Mouse (Mus musculus) heart, postnatal 0 days (tissue): ENCODE measurements around the gene Rad17. TPM values are rescaled to one million over a fixed set of nuclear protein-coding genes. Genes with fewer than 3 reads are reported as not detected.

Experiments used
- ATAC-seq: fragments of 200-750 bp; cut with Nextera tagmentation; 2 replicates; pipeline ENCODE4 v1.8.0; 2017; ENCODE audit warnings: low read depth, moderate number of reproducible peaks, moderate library complexity; ENCODE audit not compliant: insufficient read depth
- DNase-seq: peaks from one replicate; pipeline ENCODE4 v3.0.0-alpha.2; 2016; ENCODE audit warnings: low spot score
- H3K27ac ChIP-seq: fragments of 300-500 bp; sonication (generic); 2 replicates; pipeline ENCODE4 v1.5.1; 2014; ENCODE audit warnings: low read depth, mild to moderate bottlenecking
- H3K27me3 ChIP-seq: fragments of 300-500 bp; sonication (generic); 2 replicates; pipeline ENCODE4 v1.6.1; 2014; ENCODE audit warnings: low read length, mixed read lengths; ENCODE audit not compliant: control insufficient read depth, insufficient read depth
- H3K36me3 ChIP-seq: fragments of 300-500 bp; sonication (generic); replicated peaks from 2 replicates; pipeline ENCODE4 v1.6.1; 2014; ENCODE audit warnings: low read length, mixed read lengths; ENCODE audit not compliant: control insufficient read depth, insufficient read depth
- H3K4me1 ChIP-seq: fragments of 300-500 bp; sonication (generic); 2 replicates; pipeline ENCODE4 v1.6.1; 2014; ENCODE audit warnings: antibody characterized with exemption; ENCODE audit not compliant: control insufficient read depth, insufficient read depth
- H3K4me2 ChIP-seq: fragments of 300-500 bp; sonication (generic); 2 replicates; pipeline ENCODE4 v1.6.1; 2014; ENCODE audit warnings: low read depth, mild to moderate bottlenecking, low read length, moderate library complexity
- H3K4me3 ChIP-seq: fragments of 300-500 bp; sonication (generic); 2 replicates; pipeline ENCODE4 v1.5.1; 2014; ENCODE audit warnings: low read depth, low read length
- H3K9ac ChIP-seq: fragments of 300-500 bp; sonication (generic); replicated peaks from 2 replicates; pipeline ENCODE4 v1.6.1; 2014; ENCODE audit warnings: low read depth, low read length, mixed read lengths
- H3K9me3 ChIP-seq: fragments of 300-500 bp; sonication (generic); replicated peaks from 2 replicates; pipeline ENCODE4 v1.6.1; 2016; ENCODE audit warnings: low read length; ENCODE audit not compliant: control insufficient read depth
- CTCF ChIP-seq: IDR thresholded peaks from 2 replicates; pipeline ENCODE4 v1.5.1; 2016; ENCODE audit warnings: antibody characterized with exemption, control low read depth, low read depth
- EP300 ChIP-seq: IDR thresholded peaks from 2 replicates; pipeline ENCODE4 v1.6.1; 2016; ENCODE audit warnings: antibody characterized with exemption, low read depth
- WGBS: fragments of 180-500 bp; shearing (Covaris S2); extraction: QIAGEN DNeasy Blood & Tissue Kit; methylation state at CpG from one replicate; pipeline ENCODE4 v1.1.7; 2014; 5-methylcytosine and 5-hydroxymethylcytosine counted together
- polyA plus RNA-seq: library from polyadenylated mRNA; unstranded; fragments of >200 nt; fragmentation: Nextera tagmentation; extraction: Ambion mirVana; gene quantifications from 2 replicates; pipeline ENCODE4 v1.2.1, GENCODE M21; 2015
- total RNA-seq: library from RNA; depleted of rRNA; stranded (reverse); fragments of >200 nt; gene quantifications from 2 replicates; pipeline ENCODE4 v1.2.3, GENCODE M21; 2014; ENCODE audit warnings: low replicate concordance

Rad17 gene
- total and polyA plus RNA-seq, 2 experiments from 2014 or later = 19.9 to 22.3 TPM

DNA sequence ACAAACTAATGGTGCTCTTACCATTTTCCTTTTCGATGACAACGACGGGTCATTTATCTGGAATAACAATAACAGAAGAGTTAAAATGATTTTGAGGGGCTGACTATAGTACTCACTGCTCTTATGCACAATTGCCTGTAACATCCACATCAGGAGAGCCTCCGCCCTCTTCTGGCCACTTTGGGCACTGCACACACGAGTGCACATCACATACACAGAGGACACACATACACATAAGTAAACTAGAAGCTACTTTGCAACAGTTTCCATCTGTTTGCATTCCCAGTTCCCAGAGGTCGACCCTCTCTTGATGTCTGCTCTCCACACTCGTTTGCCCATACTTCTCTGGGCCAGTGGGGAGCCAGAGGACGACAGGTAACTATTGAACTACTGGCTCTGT, 43.1 kb downstream of the Rad17 start:
- no peak overlapping the region for H3K4me3 ChIP-seq
- H3K27ac ChIP-seq = no peak overlapping the region
- H3K27me3 ChIP-seq = no peaks in the 10 kb centered on the region
- H3K4me2 ChIP-seq = no peak overlapping the region
- no peaks in the 10 kb centered on the region for H3K36me3 ChIP-seq
- no peak for ATAC-seq
- no peaks in the 10 kb centered on the region for H3K4me1 ChIP-seq
- WGBS = 90% methylated on average over 8 of the region's 8 CpGs
- no peaks in the 10 kb centered on the region for H3K9me3 ChIP-seq
- TF ChIP-seq CTCF = no peak; the same call in 1 of the 2 replicates
- TF ChIP-seq EP300 = no peak
- no peak for DNase-seq
- no peak overlapping the region for H3K9ac ChIP-seq

DNA sequence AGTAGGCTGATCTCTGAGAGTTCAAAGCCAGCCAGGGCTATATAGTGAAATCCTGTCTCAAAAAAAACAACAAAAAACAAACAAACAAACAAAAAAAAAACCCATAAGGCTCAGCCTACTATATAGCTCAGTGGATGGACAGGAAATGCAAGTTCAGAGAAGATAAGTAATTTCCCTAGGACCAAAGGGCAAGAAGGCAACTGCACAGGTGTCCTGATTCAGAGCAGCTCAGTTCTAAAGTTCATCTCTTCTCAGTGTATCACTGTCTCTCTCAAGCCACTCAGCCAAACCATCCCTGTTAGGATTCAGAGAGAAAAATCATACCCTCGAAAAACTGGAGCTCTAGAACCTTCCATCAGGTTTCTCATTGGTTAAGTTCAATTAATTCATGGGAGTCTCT, 45.0 kb downstream of the Rad17 start:
- H3K9ac ChIP-seq = no peak overlapping the region
- ATAC-seq (no peak), DNase-seq (no peak)
- no peak overlapping the region for H3K4me3 ChIP-seq
- no peaks in the 10 kb centered on the region for H3K9me3 ChIP-seq
- no peak overlapping the region for H3K27ac ChIP-seq
- WGBS = 63% methylated on average over 1 of the region's 1 CpGs
- H3K27me3 ChIP-seq = no peaks in the 10 kb centered on the region
- no peaks in the 10 kb centered on the region for H3K4me1 ChIP-seq
- no peaks in the 10 kb centered on the region for H3K36me3 ChIP-seq
- H3K4me2 ChIP-seq = no peak overlapping the region
- TF ChIP-seq EP300 = no peak
- no peak for TF ChIP-seq CTCF

DNA sequence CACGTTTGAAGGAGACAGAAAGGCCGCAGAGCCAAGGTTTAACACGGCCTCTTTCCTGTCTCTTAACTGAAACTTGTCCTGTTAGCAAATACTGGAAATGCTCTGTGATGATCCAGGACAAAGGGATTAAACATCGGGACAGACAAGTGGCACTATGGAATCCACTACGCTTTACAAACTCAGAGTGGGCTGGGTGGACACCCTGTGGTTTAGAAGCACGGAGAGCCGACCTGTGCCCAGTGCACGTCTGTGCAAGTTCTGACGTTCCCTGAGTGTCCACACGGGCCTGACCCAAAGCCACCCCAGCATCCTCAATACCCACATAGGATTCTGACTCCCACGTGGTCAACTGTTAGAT, 47.1 kb downstream of the Rad17 start:
- H3K4me1 ChIP-seq = no peaks in the 10 kb centered on the region
- DNase-seq = no peak
- H3K9ac ChIP-seq = no peak overlapping the region
- H3K27me3 ChIP-seq = no peaks in the 10 kb centered on the region
- ATAC-seq = no peak
- TF ChIP-seq EP300 (no peak), CTCF (no peak)
- no peak overlapping the region for H3K4me3 ChIP-seq
- H3K27ac ChIP-seq = no peak overlapping the region
- no peaks in the 10 kb centered on the region for H3K9me3 ChIP-seq
- 82% methylated on average over 11 of the region's 11 CpGs for WGBS
- H3K4me2 ChIP-seq = no peak overlapping the region
- H3K36me3 ChIP-seq = no peaks in the 10 kb centered on the region

DNA sequence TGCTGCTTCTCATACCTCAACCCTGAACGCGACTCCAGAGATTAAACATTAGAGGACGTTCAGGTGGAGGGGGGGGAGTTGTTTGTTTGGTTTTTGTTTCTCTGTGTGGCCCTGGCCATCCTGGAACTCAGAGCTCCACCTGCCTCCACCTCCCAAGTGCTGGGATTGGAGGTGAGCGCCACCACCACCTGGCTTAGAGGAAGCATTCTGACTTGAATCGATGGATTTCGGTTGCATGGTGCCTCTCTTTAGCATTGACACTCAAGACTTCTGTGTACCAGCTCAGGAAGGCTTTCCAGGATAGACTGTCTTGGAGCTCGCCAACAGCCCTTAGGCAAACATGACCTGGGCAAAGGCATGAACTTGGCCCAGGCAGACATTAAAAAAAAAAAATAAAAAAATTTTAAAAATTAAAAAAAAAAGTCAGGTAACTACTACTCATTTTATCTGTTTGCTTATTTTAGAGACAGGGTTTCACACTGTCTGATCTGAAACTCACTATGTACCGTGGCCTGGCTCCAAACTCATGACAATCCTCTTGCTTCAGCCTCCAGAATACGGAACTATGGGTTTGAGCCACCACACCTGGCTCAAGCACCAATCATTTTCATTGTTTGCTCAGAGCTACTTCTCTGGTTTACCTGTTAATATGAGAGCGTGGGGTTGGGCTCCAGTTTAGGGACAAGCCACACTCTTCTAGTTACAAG, 47.7 kb downstream of the Rad17 start:
- DNase-seq = no peak
- WGBS = 88% methylated on average over 10 of the region's 10 CpGs
- H3K9ac ChIP-seq = no peak overlapping the region
- no peaks in the 10 kb centered on the region for H3K27me3 ChIP-seq
- no peak overlapping the region for H3K4me3 ChIP-seq
- ATAC-seq = no peak
- no peaks in the 10 kb centered on the region for H3K36me3 ChIP-seq
- TF ChIP-seq EP300 = no peak
- no peak for TF ChIP-seq CTCF
- H3K27ac ChIP-seq = no peak overlapping the region
- H3K4me2 ChIP-seq = no peak overlapping the region
- H3K4me1 ChIP-seq = no peaks in the 10 kb centered on the region
- no peaks in the 10 kb centered on the region for H3K9me3 ChIP-seq

DNA sequence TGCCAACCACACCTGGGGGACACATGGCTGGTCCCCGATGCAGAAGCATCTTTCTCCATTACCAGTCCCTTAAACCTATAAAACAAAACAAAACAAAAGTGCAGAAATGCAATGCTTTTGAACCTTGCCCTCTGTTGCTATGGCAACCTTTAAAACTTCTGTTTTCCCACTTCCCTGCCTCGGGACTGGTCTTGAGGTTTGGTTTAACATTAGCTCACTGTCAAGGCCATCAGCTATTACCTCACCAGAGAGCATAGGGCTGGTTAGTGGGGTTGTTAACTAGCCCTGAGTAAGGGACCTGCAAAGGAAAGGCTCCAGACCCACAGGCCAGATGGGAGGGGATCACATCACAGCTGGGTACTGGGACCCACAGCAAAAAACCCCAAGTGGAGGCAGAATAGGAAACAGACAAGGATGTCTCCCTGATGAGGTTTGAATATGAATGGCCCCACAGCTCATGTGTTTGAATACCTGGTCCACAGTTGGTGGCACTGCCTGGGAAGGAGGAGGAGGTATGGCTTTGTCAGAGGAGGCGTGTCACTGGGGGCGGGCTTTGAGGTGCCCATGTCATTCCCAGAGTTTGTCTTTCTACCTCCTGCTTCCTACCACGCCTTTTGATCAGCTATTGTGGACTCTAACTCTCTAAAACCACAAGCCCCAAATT, 48.5 kb downstream of the Rad17 start:
- H3K4me3 ChIP-seq = no peak overlapping the region
- 76% methylated on average over 5 of the region's 5 CpGs for WGBS
- TF ChIP-seq CTCF = no peak
- no peak for TF ChIP-seq EP300

More for the DNA sequence above, 48.5 kb downstream of the Rad17 start:
- Histone ChIP-seq H3K27me3 (no peaks in the 10 kb centered on the region), H3K4me2 (no peak overlapping the region), H3K9me3 (no peaks in the 10 kb centered on the region), H3K4me1 (no peaks in the 10 kb centered on the region), H3K36me3 (no peaks in the 10 kb centered on the region), H3K27ac (no peak overlapping the region), H3K9ac (no peak overlapping the region)
- no peak for DNase-seq
- ATAC-seq = no peak
